Mouse (Mus musculus): ENCODE results near the gene Slc25a23. TPM values are rescaled to one million over a fixed set of nuclear protein-coding genes. Genes with fewer than 3 reads are reported as not detected.
"Not testable (repeated sequence)": the region's sequence is repeated elsewhere in the genome, so short reads cannot be mapped to it uniquely, and the experiment has no call there.

Slc25a23 gene
- total RNA-seq, 2 experiments from 2014 or later: 373 to 393 TPM

- Histone ChIP-seq H3K4me3 (no peak overlapping the region), H3K27ac (no peak overlapping the region)
- no peak for TF ChIP-seq CTCF (conservative IDR thresholded peaks at IDR 0.05)
- no peak for DNase-seq (ENCODE audit: low spot score in 2 of 2)
These were observed 2.4 kb upstream of the Slc25a23 start for GRCm38 (mm10) chr17:57062011-57062521.

DNA sequence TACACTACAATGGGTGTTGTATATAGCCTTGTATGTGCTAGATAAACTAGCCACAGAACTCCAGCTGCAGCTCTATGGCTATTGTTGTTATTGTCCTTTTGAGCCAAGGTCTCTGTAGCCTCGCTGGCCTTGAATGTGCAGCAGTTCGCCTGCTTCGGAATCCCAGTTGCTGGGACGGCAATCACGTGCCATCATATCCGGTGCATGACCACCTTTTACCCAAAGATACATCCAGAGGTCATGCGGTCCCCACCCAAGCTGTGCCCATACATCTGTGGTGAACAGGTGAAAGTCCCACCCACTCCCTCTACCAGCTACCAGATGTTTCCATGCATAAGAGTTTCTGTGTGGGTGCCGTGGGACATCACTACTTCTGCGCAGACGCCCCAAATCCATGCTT, 1.4 kb upstream of the Slc25a23 start:
- no peak for TF ChIP-seq CTCF (conservative IDR thresholded peaks at IDR 0.05)
- no peak for DNase-seq (ENCODE audit: low spot score in 2 of 2)
- H3K4me3 ChIP-seq: no peak overlapping the region; the same call in 1 of the 2 replicates
- peak overlapping the region; percentile 97; the same call in 1 of the 2 replicates for H3K27ac ChIP-seq

DNA sequence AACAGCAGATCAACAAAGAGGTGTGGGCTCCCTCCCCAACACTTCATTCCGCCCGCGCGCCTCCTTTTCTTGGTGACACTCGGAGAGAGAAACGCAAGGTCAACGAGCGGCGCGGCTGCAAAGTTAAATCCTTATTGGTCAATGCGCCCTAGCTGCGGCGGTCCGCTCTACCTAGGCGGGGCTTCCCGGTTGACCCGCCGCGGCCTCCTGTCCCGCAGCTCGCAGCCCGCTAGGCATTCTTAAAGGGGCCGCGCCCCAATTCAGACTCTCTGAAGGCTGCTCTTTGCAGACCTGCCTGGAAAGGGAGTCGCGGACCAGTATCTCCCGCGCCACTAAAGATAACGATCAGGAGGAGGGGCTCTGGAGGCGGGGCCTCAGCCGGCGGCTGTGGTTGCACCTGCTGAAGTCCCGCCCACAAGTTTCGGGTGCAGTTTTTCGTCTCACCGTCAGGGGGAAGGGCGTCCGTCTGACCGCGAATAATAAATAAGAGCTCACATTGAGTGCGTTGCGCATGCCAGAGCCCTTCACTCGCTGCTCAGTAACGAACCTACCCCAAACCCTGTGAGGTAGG, 653 bp upstream of the Slc25a23 start:
- peak; percentile 94 to 95 for DNase-seq (ENCODE audit: low spot score in 2 of 2)
- H3K4me3 ChIP-seq: peak overlapping the region; percentile 85
- peak; percentile 87 for TF ChIP-seq CTCF (conservative IDR thresholded peaks at IDR 0.05)
- peak overlapping the region; percentile 97 for H3K27ac ChIP-seq

DNA sequence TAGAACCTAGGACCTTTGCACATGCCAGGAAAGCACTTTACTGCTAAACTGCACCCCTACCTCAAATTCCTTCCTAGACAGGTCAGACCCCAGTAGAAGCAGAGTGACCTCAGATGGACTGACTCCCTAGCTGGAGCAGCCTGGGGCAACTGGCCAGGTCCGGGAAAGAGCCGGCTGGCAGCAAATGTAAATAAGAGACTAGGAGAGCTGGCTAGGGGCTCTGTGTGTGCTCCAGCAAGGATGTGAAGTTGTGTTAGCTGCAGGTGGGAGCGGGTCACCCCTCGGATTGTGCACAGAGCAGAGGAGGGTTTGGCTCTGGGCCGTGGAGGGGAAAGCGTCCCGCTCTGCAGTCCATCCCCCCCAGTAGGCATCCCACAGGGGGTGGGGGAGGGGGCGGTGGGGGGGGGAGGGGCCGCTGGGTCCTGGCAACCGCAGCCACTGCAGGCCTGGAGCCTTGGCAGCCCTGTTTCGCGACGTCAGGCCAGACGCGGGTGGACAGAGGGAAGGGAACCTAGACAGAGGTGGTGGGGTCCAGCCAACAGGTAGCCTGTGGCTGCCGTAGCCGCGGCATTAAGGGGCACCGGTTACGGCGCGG, 675 bp downstream of the Slc25a23 start, which contains the start of gene Crb3:
Crb3 (plus strand) TSS at position 215 of the 595 bp plus-strand sequence.
- Histone ChIP-seq H3K27ac (peak within 1 kb of the TSS; percentile 97), H3K4me3 (peak within 1 kb of the TSS; percentile 85)
- DNase-seq (ENCODE audit: low spot score in 2 of 2): peak in 1 of 2 experiments; percentile 34
- no peak for TF ChIP-seq CTCF (conservative IDR thresholded peaks at IDR 0.05)

- DNase-seq (ENCODE audit: low spot score in 2 of 2): no peak
- no peak for TF ChIP-seq CTCF (conservative IDR thresholded peaks at IDR 0.05)
- H3K27ac ChIP-seq: no peak overlapping the region
- H3K4me3 ChIP-seq: no peak overlapping the region
These were observed 3.4 kb downstream of the Slc25a23 start for GRCm38 (mm10) chr17:57056246-57056645.

GRCm38 (mm10) chr17:57051679-57052078, 8.0 kb downstream of the Slc25a23 start:
- not testable (repeated sequence) for H3K27ac ChIP-seq; H3K4me3 ChIP-seq; DNase-seq (ENCODE audit: low spot score in 2 of 2)
- TF ChIP-seq CTCF (conservative IDR thresholded peaks at IDR 0.05): peak; percentile 46

DNA sequence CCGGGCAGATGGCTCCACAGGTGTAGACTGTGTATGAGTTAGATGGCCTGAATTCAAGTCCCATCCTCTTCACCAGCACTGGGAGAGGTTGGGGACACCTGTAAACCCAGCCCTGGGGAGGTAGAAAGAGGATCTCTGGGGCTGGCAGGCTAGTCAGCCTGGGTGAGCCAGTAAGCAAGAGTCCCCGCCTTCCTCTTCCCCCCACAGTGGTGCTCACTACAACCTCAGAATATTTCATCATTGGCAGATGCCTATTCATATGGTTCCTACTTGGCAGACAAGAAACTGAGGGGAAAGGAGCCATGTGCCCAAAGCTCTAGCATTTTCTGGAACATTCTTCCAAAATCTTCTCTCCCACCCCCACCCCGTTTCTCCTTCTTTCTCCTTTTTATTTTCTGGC, 10.8 kb downstream of the Slc25a23 start:
- DNase-seq (ENCODE audit: low spot score in 2 of 2): no peak
- Histone ChIP-seq H3K27ac (no peak overlapping the region), H3K4me3 (no peak overlapping the region)
- no peak for TF ChIP-seq CTCF (conservative IDR thresholded peaks at IDR 0.05)

DNA sequence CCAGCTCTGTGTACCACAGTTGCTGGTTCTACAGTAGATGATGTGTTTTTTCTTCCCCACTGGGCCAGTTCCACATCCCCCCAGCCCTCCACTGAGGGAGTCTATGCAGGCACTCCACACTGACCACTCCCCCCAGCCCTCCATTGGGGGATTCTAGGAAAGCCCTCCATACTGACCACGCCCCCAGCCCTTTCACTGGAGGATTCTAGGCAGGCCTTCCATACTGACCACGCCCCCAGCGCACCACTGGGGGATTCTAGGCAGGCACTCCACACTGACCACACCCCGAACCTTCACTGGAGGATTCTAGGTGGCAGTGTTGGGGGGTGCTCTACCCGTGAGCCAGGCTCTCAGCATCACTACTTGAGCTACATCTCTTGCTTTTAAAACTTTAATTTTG, 12.3 kb downstream of the Slc25a23 start:
- H3K4me3 ChIP-seq: no peak overlapping the region
- no peak for DNase-seq (ENCODE audit: low spot score in 2 of 2)
- no peak overlapping the region for H3K27ac ChIP-seq
- no peak for TF ChIP-seq CTCF (conservative IDR thresholded peaks at IDR 0.05)

GRCm38 (mm10) chr17:57041554-57041953, 18.1 kb downstream of the Slc25a23 start, which contains the start of gene Slc25a41:
TSS of gene Slc25a41 (minus strand) at chr17:57041654.
- no peak for DNase-seq (ENCODE audit: low spot score in 2 of 2)
- no peak for TF ChIP-seq CTCF (conservative IDR thresholded peaks at IDR 0.05)
- Histone ChIP-seq H3K4me3 (no peak within 1 kb of the TSS), H3K27ac (no peak within 1 kb of the TSS)

DNA sequence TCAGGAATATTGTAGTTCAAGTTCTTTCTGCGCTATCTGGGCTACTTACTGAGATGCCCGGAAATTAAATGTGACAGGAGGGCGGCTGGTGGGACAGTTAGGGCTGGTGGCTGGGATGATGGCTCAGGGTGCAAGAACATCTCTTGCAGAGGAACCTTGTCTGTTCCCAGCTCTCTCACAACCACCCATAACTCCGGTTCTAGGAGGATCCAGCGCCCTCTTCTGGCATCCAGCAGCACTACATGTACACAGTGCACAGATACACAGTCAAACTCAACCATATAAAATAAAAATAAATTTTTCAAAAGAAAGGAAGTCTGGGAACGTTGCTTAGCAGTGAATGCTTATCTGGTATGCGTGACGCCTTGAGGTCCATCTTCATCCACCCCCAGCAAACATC, 20.7 kb downstream of the Slc25a23 start:
- no peak overlapping the region for H3K27ac ChIP-seq
- TF ChIP-seq CTCF (conservative IDR thresholded peaks at IDR 0.05): peak; percentile 52
- DNase-seq (ENCODE audit: low spot score in 2 of 2): no peak

GRCm38 (mm10) chr17:57032854-57033253, 26.8 kb downstream of the Slc25a23 start:
- DNase-seq (ENCODE audit: low spot score in 2 of 2): no peak
- no peak overlapping the region for H3K4me3 ChIP-seq
- TF ChIP-seq CTCF (conservative IDR thresholded peaks at IDR 0.05): no peak
- peak overlapping the region; percentile 91; the same call in 1 of the 2 replicates for H3K27ac ChIP-seq

More for the DNA sequence above, 20.7 kb downstream of the Slc25a23 start:
- H3K4me3 ChIP-seq: no peak overlapping the region

DNA sequence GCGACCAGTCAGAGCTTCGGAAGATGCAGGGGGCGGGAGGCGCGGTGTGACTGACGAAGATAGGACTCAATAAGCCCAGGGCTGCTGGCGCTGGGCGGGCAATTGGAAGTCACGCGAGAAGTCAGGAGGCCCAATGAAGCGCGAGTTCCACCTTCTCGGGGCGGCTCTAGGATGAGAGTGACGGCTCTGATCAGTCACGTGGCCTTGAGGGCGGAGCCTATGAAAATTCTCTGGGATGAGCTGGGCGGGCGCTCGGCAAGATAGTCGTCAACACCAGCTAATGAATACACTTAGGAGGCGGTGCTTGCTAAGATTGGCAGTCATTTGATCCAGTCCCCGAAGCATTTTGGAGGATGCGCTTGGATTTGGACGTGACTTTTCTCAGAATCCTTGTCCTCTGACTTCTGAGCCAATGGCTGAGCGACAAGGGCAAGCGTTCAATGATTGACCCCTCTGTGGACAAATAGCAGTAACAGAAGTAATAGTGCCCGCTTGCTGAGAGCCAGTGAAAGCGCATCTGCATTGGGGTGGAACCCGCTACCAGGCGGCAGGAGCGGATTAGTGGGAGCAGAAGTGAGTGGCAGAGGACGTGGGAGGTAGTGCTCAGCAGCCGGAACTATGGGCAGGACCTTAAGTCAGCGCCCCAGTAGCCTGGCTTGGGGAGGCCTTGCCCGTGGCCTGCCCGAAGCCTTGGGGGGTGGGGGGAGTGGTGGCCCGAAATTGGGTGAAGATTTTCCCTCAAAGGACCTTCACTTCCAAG, 27.8 kb downstream of the Slc25a23 start:
- peak overlapping the region; percentile 60 for H3K4me3 ChIP-seq
- 0 out of 2 replicates have a peak, but pooled peaks have one; percentile 30 for TF ChIP-seq CTCF (conservative IDR thresholded peaks at IDR 0.05)
- H3K27ac ChIP-seq: peak overlapping the region; percentile 91
- peak; percentile 98 to 100 for DNase-seq (ENCODE audit: low spot score in 2 of 2)

Measured in layer of hippocampus, adult 2 months (tissue).